Mouse (Mus musculus): ENCODE data around the gene Hist2h2bb.

Gene Hist2h2bb

GRCm38 (mm10) chr3:96247356-96248140, 22.0 kb upstream of the Hist2h2bb start:
- TF ChIP-seq CTCF (conservative IDR thresholded peaks at IDR 0.05; ENCODE audit: low read length) (no peak), NANOG (IDR thresholded peaks at IDR 0.05; ENCODE audit: borderline replicate concordance, low read length) (no peak), POU5F1 (IDR thresholded peaks at IDR 0.05; ENCODE audit: borderline replicate concordance, low read length) (no peak)
- H3K27me3 ChIP-seq (ENCODE audit: insufficient read depth, low read length): no peaks in the 10 kb centered on the region
- H3K36me3 ChIP-seq (ENCODE audit: insufficient read depth, low read length): peaks cover 8% of the 10 kb centered on the region; the same call in 1 of the 2 replicates
- peaks cover 51% of the 10 kb centered on the region for H3K4me1 ChIP-seq (replicated peaks; ENCODE audit: low read depth, low read length)
- no peaks in the 10 kb centered on the region for H3K9me3 ChIP-seq (ENCODE audit: low read length)
- peak overlapping the region; percentile 78 for H3K4me3 ChIP-seq (replicated peaks; ENCODE audit: low read length)

GRCm38 (mm10) chr3:96248141-96249033, 21.2 kb upstream of the Hist2h2bb start:
- peaks cover 8% of the 10 kb centered on the region; the same call in 1 of the 2 replicates for H3K36me3 ChIP-seq (ENCODE audit: insufficient read depth, low read length)
- H3K4me1 ChIP-seq (replicated peaks; ENCODE audit: low read depth, low read length): peaks cover 43% of the 10 kb centered on the region
- TF ChIP-seq POU5F1 (IDR thresholded peaks at IDR 0.05; ENCODE audit: borderline replicate concordance, low read length) (no peak), CTCF (conservative IDR thresholded peaks at IDR 0.05; ENCODE audit: low read length) (no peak), NANOG (IDR thresholded peaks at IDR 0.05; ENCODE audit: borderline replicate concordance, low read length) (no peak)
- no peaks in the 10 kb centered on the region for H3K9me3 ChIP-seq (ENCODE audit: low read length)
- H3K4me3 ChIP-seq (replicated peaks; ENCODE audit: low read length): peak overlapping the region; percentile 78
- H3K27me3 ChIP-seq (ENCODE audit: insufficient read depth, low read length): no peaks in the 10 kb centered on the region

GRCm38 (mm10) chr3:96249034-96249345, 20.6 kb upstream of the Hist2h2bb start:
- Histone ChIP-seq H3K4me3 (replicated peaks; ENCODE audit: low read length) (peak overlapping the region; percentile 78), H3K36me3 (ENCODE audit: insufficient read depth, low read length) (peaks cover 8% of the 10 kb centered on the region; the same call in 1 of the 2 replicates), H3K27me3 (ENCODE audit: insufficient read depth, low read length) (no peaks in the 10 kb centered on the region), H3K4me1 (replicated peaks; ENCODE audit: low read depth, low read length) (peaks cover 37% of the 10 kb centered on the region), H3K9me3 (ENCODE audit: low read length) (no peaks in the 10 kb centered on the region)
- TF ChIP-seq CTCF (conservative IDR thresholded peaks at IDR 0.05; ENCODE audit: low read length) (no peak), POU5F1 (IDR thresholded peaks at IDR 0.05; ENCODE audit: borderline replicate concordance, low read length) (no peak), NANOG (IDR thresholded peaks at IDR 0.05; ENCODE audit: borderline replicate concordance, low read length) (no peak)

GRCm38 (mm10) chr3:96250890-96251289, 18.7 kb upstream of the Hist2h2bb start:
- peaks cover 45% of the 10 kb centered on the region for H3K4me1 ChIP-seq (replicated peaks; ENCODE audit: low read depth, low read length)
- TF ChIP-seq NANOG (IDR thresholded peaks at IDR 0.05; ENCODE audit: borderline replicate concordance, low read length) (no peak), CTCF (conservative IDR thresholded peaks at IDR 0.05; ENCODE audit: low read length) (no peak), POU5F1 (IDR thresholded peaks at IDR 0.05; ENCODE audit: borderline replicate concordance, low read length) (no peak)
- no peak overlapping the region for H3K4me3 ChIP-seq (replicated peaks; ENCODE audit: low read length)
- peaks cover 8% of the 10 kb centered on the region; the same call in 1 of the 2 replicates for H3K36me3 ChIP-seq (ENCODE audit: insufficient read depth, low read length)
- no peaks in the 10 kb centered on the region for H3K27me3 ChIP-seq (ENCODE audit: insufficient read depth, low read length)
- no peaks in the 10 kb centered on the region for H3K9me3 ChIP-seq (ENCODE audit: low read length)

GRCm38 (mm10) chr3:96251787-96252186, 17.8 kb upstream of the Hist2h2bb start:
- TF ChIP-seq POU5F1 (IDR thresholded peaks at IDR 0.05; ENCODE audit: borderline replicate concordance, low read length) (no peak), NANOG (IDR thresholded peaks at IDR 0.05; ENCODE audit: borderline replicate concordance, low read length) (no peak), CTCF (conservative IDR thresholded peaks at IDR 0.05; ENCODE audit: low read length) (no peak)
- H3K27me3 ChIP-seq (ENCODE audit: insufficient read depth, low read length): no peaks in the 10 kb centered on the region
- H3K9me3 ChIP-seq (ENCODE audit: low read length): no peaks in the 10 kb centered on the region
- H3K36me3 ChIP-seq (ENCODE audit: insufficient read depth, low read length): peaks cover 8% of the 10 kb centered on the region; the same call in 1 of the 2 replicates
- peaks cover 52% of the 10 kb centered on the region for H3K4me1 ChIP-seq (replicated peaks; ENCODE audit: low read depth, low read length)
- H3K4me3 ChIP-seq (replicated peaks; ENCODE audit: low read length): no peak overlapping the region

GRCm38 (mm10) chr3:96254683-96255355, 14.7 kb upstream of the Hist2h2bb start:
- Histone ChIP-seq H3K9me3 (ENCODE audit: low read length) (no peaks in the 10 kb centered on the region), H3K27me3 (ENCODE audit: insufficient read depth, low read length) (no peaks in the 10 kb centered on the region), H3K36me3 (ENCODE audit: insufficient read depth, low read length) (no peaks in the 10 kb centered on the region), H3K4me1 (replicated peaks; ENCODE audit: low read depth, low read length) (peaks cover 45% of the 10 kb centered on the region), H3K4me3 (replicated peaks; ENCODE audit: low read length) (peak overlapping the region; percentile 68)
- TF ChIP-seq POU5F1 (IDR thresholded peaks at IDR 0.05; ENCODE audit: borderline replicate concordance, low read length) (no peak), NANOG (IDR thresholded peaks at IDR 0.05; ENCODE audit: borderline replicate concordance, low read length) (no peak), CTCF (conservative IDR thresholded peaks at IDR 0.05; ENCODE audit: low read length) (no peak)

GRCm38 (mm10) chr3:96255926-96256593, 13.5 kb upstream of the Hist2h2bb start:
- TF ChIP-seq CTCF (conservative IDR thresholded peaks at IDR 0.05; ENCODE audit: low read length) (no peak), POU5F1 (IDR thresholded peaks at IDR 0.05; ENCODE audit: borderline replicate concordance, low read length) (no peak)

More at GRCm38 (mm10) chr3:96255926-96256593, 13.5 kb upstream of the Hist2h2bb start:
- Histone ChIP-seq H3K4me3 (replicated peaks; ENCODE audit: low read length) (no peak overlapping the region), H3K27me3 (ENCODE audit: insufficient read depth, low read length) (no peaks in the 10 kb centered on the region), H3K36me3 (ENCODE audit: insufficient read depth, low read length) (no peaks in the 10 kb centered on the region), H3K9me3 (ENCODE audit: low read length) (no peaks in the 10 kb centered on the region), H3K4me1 (replicated peaks; ENCODE audit: low read depth, low read length) (peaks cover 38% of the 10 kb centered on the region)
